ENCODE assay signal across 19 mouse cellular contexts in the genomic region with DNA sequence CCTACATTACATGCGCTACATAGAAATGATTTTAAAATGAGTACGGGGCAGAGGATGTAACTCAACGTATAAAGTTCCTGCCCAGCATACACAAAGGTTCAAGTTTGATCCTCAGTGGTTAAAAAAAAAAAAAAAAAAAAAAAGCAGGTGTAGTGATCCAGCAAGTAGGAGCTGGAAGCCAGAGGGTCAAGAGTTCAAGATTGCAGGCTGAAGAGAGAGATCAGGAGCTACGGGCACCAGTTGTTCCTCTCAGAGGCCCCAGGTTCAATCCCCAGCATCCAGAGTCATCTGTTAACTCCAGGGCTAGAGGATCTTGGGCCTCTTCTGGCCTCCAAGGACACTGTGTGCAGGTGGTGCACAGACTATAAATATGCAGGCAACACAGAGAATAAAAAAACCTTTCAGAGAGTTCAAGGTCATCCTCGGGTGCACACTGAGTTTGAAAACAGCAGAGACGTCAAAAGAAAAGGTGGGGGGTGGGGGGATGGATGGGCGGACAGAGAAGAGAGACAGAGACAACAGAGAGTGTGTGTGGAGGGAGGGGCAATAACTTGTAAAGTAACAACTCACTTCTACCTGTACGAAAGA. TPM values are rescaled to one million over a fixed set of nuclear protein-coding genes. Genes with fewer than 3 reads are reported as not detected.
DNase-seq lines count a peak whose midpoint lies in the region; ATAC-seq and TF ChIP-seq lines count a peak whose summit lies in the region.
"Had no signal": no experiment of that assay in that cellular context is flagged by ENCODE, and none has a peak within 500 bp of the region (broad histone marks: within the 10 kb centered on the region; RNA-seq: fewer than 3 reads in every experiment).

No protein-coding gene starts in this region.

- WGBS in heart, embryonic 15.5 days: 60% methylated on average over 8 of the region's 8 CpGs
- 64% methylated on average over 8 of the region's 8 CpGs for WGBS in liver, embryonic 13.5 days (ENCODE audit: insufficient replicate concordance)
- 66% methylated on average over 8 of the region's 8 CpGs for WGBS in liver, embryonic 11.5 days
- WGBS in intestine, postnatal 0 days: 47% methylated on average over 8 of the region's 8 CpGs

- peaks cover 51% of the 10 kb centered on the region for H3K4me1 ChIP-seq in heart, embryonic 15.5 days (replicated peaks)
- H3K4me1 ChIP-seq in liver, embryonic 13.5 days (replicated peaks): peaks cover 34% of the 10 kb centered on the region
- peaks cover 8% of the 10 kb centered on the region; the same call in 1 of the 2 replicates for H3K4me1 ChIP-seq in liver, embryonic 11.5 days (replicated peaks; ENCODE audit: control insufficient read depth, insufficient read depth, low read length)
- peaks cover 12% of the 10 kb centered on the region; the same call in 1 of the 2 replicates for H3K4me1 ChIP-seq in intestine, postnatal 0 days (replicated peaks; ENCODE audit: control insufficient read depth, insufficient read depth, low read length)

- H3K27ac ChIP-seq in heart, embryonic 15.5 days: peak overlapping the region; percentile 24; the same call in 1 of the 2 replicates
- no peak overlapping the region for H3K27ac ChIP-seq in liver, embryonic 13.5 days
- no peak overlapping the region for H3K27ac ChIP-seq in liver, embryonic 11.5 days (ENCODE audit: low read depth, low read length)
- no peak overlapping the region for H3K27ac ChIP-seq in intestine, postnatal 0 days (ENCODE audit: low read depth, low read length)
- H3K27ac ChIP-seq: embryonic facial prominence, embryonic 10.5 days; forebrain, embryonic 13.5 days; hindbrain, embryonic 10.5 days; hindbrain, embryonic 14.5 days had no signal

- no peak for DNase-seq in heart, adult 9 months (ENCODE audit: low spot score in 2 of 2)
- no peak for DNase-seq in liver, embryonic 13.5 days
- DNase-seq in liver, embryonic 11.5 days (ENCODE audit: low spot score): no peak
- DNase-seq in R1 (ENCODE audit: low read depth, low spot score): peak; percentile 89
- DNase-seq in B cell, adult 2 months: no peak
- DNase-seq: adrenal gland, adult 2 months; adrenal gland, postnatal 25 days; cerebellum, adult 18-20 months; cerebellum, adult 9-11 months; forebrain, postnatal 0 days; gastrocnemius, postnatal 25 days; heart, postnatal 14 days; kidney, adult 11 months had no signal

- no peak overlapping the region for H3K9ac ChIP-seq in heart, embryonic 15.5 days
- H3K9ac ChIP-seq in liver, embryonic 13.5 days: no peak overlapping the region
- H3K9ac ChIP-seq in liver, embryonic 11.5 days (ENCODE audit: low read depth, low read length): no peak overlapping the region
- no peak overlapping the region for H3K9ac ChIP-seq in intestine, postnatal 0 days (ENCODE audit: low read depth, low read length)
- H3K9ac ChIP-seq: forebrain, embryonic 13.5 days; forebrain, postnatal 0 days; hindbrain, embryonic 14.5 days had no signal

- H3K4me3 ChIP-seq in heart, embryonic 15.5 days: no peak overlapping the region
- H3K4me3 ChIP-seq in liver, embryonic 13.5 days (replicated peaks): no peak overlapping the region
- no peak overlapping the region for H3K4me3 ChIP-seq in liver, embryonic 11.5 days (ENCODE audit: low read depth, low read length)
- no peak overlapping the region for H3K4me3 ChIP-seq in intestine, postnatal 0 days (ENCODE audit: low read depth, low read length)
- H3K4me3 ChIP-seq: embryonic facial prominence, embryonic 10.5 days; forebrain, embryonic 13.5 days; hindbrain, embryonic 10.5 days had no signal

- ATAC-seq in heart, embryonic 15.5 days (replicated peaks; ENCODE audit: insufficient number of reproducible peaks, insufficient read depth, low FRiP score, low read depth): no peak
- 0 out of 2 replicates have a peak, but pooled peaks have one; percentile 29 for ATAC-seq in liver, embryonic 13.5 days (ENCODE audit: low read depth)
- ATAC-seq in liver, embryonic 11.5 days (replicated peaks; ENCODE audit: low FRiP score): no peak
- ATAC-seq in intestine, postnatal 0 days: peak; percentile 32; the same call in 1 of the 2 replicates
- ATAC-seq: forebrain, embryonic 13.5 days; forebrain, postnatal 0 days had no signal

- no peaks in the 10 kb centered on the region for H3K36me3 ChIP-seq in heart, embryonic 15.5 days
- no peaks in the 10 kb centered on the region for H3K36me3 ChIP-seq in liver, embryonic 13.5 days
- H3K36me3 ChIP-seq in liver, embryonic 11.5 days (ENCODE audit: control insufficient read depth, insufficient read depth, low read length): no peaks in the 10 kb centered on the region
- no peaks in the 10 kb centered on the region for H3K36me3 ChIP-seq in intestine, postnatal 0 days (ENCODE audit: control insufficient read depth, insufficient read depth)
- H3K36me3 ChIP-seq: embryonic facial prominence, embryonic 10.5 days; hindbrain, embryonic 10.5 days had no signal

- TF ChIP-seq CTCF in intestine, postnatal 0 days (IDR thresholded peaks at IDR 0.05; ENCODE audit: low read depth): no peak

- H3K27me3 ChIP-seq in heart, embryonic 15.5 days: no peaks in the 10 kb centered on the region
- H3K27me3 ChIP-seq in liver, embryonic 13.5 days: no peaks in the 10 kb centered on the region
- no peaks in the 10 kb centered on the region for H3K27me3 ChIP-seq in liver, embryonic 11.5 days (replicated peaks; ENCODE audit: control insufficient read depth, insufficient read depth, low read length)
- H3K27me3 ChIP-seq in intestine, postnatal 0 days (replicated peaks; ENCODE audit: control insufficient read depth, insufficient read depth, low read length): no peaks in the 10 kb centered on the region
- H3K27me3 ChIP-seq: forebrain, embryonic 13.5 days had no signal

- no peaks in the 10 kb centered on the region for H3K9me3 ChIP-seq in heart, embryonic 15.5 days (replicated peaks)
- H3K9me3 ChIP-seq in liver, embryonic 13.5 days (replicated peaks): no peaks in the 10 kb centered on the region
- H3K9me3 ChIP-seq in liver, embryonic 11.5 days (ENCODE audit: control insufficient read depth, low read length): no peaks in the 10 kb centered on the region
- no peaks in the 10 kb centered on the region for H3K9me3 ChIP-seq in intestine, postnatal 0 days (ENCODE audit: control insufficient read depth)
- H3K9me3 ChIP-seq: embryonic facial prominence, embryonic 10.5 days; forebrain, embryonic 13.5 days; hindbrain, embryonic 10.5 days had no signal

- H3K4me2 ChIP-seq in heart, embryonic 15.5 days: no peak overlapping the region
- no peak overlapping the region for H3K4me2 ChIP-seq in liver, embryonic 13.5 days
- no peak overlapping the region for H3K4me2 ChIP-seq in liver, embryonic 11.5 days
- H3K4me2 ChIP-seq in intestine, postnatal 0 days (replicated peaks; ENCODE audit: low read depth): no peak overlapping the region
- H3K4me2 ChIP-seq: forebrain, embryonic 13.5 days; hindbrain, embryonic 14.5 days had no signal

RNA-seq across cellular contexts. Expression of gene Magi1, which starts 32.3 kb away (rescaled TPM):
- 6.7 and 7.5 TPM in 2 replicates for polyA plus RNA-seq in heart, embryonic 15.5 days (2015; fragmentation: Nextera tagmentation; extraction: Ambion mirVana)
- polyA plus RNA-seq in liver, embryonic 13.5 days (2015; fragmentation: Nextera tagmentation; extraction: Ambion mirVana): 1.2 and 1.3 TPM in 2 replicates
- polyA plus RNA-seq in liver, embryonic 11.5 days (2014; fragmentation: Nextera tagmentation; extraction: Ambion mirVana): 4.6 TPM in 2 replicates
- polyA plus RNA-seq in intestine, postnatal 0 days (2015; fragmentation: Nextera tagmentation; extraction: Ambion mirVana): 4.2 and 5.4 TPM in 2 replicates

Comparison
In these comparisons a context has a peak if more than half of its experiments do, and no peak if none do; other contexts are left out.
1. ATAC-seq: peak in liver, embryonic 13.5 days (single experiment) and intestine, postnatal 0 days (single experiment); none in heart, embryonic 15.5 days (single experiment) and liver, embryonic 11.5 days (single experiment).